Mouse (Mus musculus) brown adipose tissue, adult 24 weeks (tissue): ENCODE measurements around the gene Chn2. TPM values are rescaled to one million over a fixed set of nuclear protein-coding genes. Genes with fewer than 3 reads are reported as not detected.

Experiments
- H3K27ac ChIP-seq: fragments of 200-500 bp; replicated peaks from 2 replicates; pipeline ENCODE4 v1.5.1; 2012; ENCODE audit warnings: low read depth, mild to moderate bottlenecking, low read length
- H3K4me1 ChIP-seq: fragments of 200-500 bp; 2 replicates; pipeline ENCODE4 v1.6.1; 2012; ENCODE audit warnings: low read length, mixed read lengths; ENCODE audit not compliant: control insufficient read depth, insufficient read depth, insufficient read length
- H3K4me3 ChIP-seq: fragments of 200-500 bp; 2 replicates; pipeline ENCODE4 v1.5.1; 2012; ENCODE audit warnings: low read depth, mild to moderate bottlenecking, low read length, moderate library complexity; ENCODE audit not compliant: insufficient read depth
- polyA plus RNA-seq: library from polyadenylated mRNA; stranded (reverse); fragments of >200 nt; gene quantifications from 2 replicates; pipeline ENCODE4 v1.2.4, GENCODE M21; 2012; ENCODE audit not compliant: missing spikeins, insufficient read depth, insufficient read length

Gene Chn2
- polyA plus RNA-seq, 1 experiment: 2.5 TPM

- H3K4me3 ChIP-seq: no peak overlapping the region
- H3K4me1 ChIP-seq: no peaks in the 10 kb centered on the region; the same call in 1 of the 2 replicates
- no peak overlapping the region for H3K27ac ChIP-seq
These were observed 13.3 kb downstream of the Chn2 start for GRCm38 (mm10) chr6:54052666-54053065.

GRCm38 (mm10) chr6:54053316-54053715 is 14.0 kb downstream of the Chn2 start:
- no peak overlapping the region for H3K4me3 ChIP-seq
- H3K4me1 ChIP-seq: no peaks in the 10 kb centered on the region; the same call in 1 of the 2 replicates
- H3K27ac ChIP-seq: no peak overlapping the region

- Histone ChIP-seq H3K27ac (no peak overlapping the region), H3K4me3 (no peak overlapping the region), H3K4me1 (peaks cover 5% of the 10 kb centered on the region; the same call in 1 of the 2 replicates)
These were observed 16.0 kb downstream of the Chn2 start for GRCm38 (mm10) chr6:54055387-54055786.

GRCm38 (mm10) chr6:54056548-54057532 is 17.5 kb downstream of the Chn2 start:
- H3K4me3 ChIP-seq: no peak overlapping the region
- H3K27ac ChIP-seq: no peak overlapping the region
- peaks cover 5% of the 10 kb centered on the region; the same call in 1 of the 2 replicates for H3K4me1 ChIP-seq

- Histone ChIP-seq H3K27ac (no peak overlapping the region), H3K4me1 (peaks cover 9% of the 10 kb centered on the region; the same call in 1 of the 2 replicates), H3K4me3 (no peak overlapping the region)
These were observed 18.3 kb downstream of the Chn2 start for GRCm38 (mm10) chr6:54057661-54058060.

GRCm38 (mm10) chr6:54058837-54059236 is 19.5 kb downstream of the Chn2 start:
- H3K27ac ChIP-seq: no peak overlapping the region
- no peak overlapping the region for H3K4me3 ChIP-seq
- peaks cover 11% of the 10 kb centered on the region; the same call in 1 of the 2 replicates for H3K4me1 ChIP-seq

- Histone ChIP-seq H3K27ac (no peak overlapping the region), H3K4me3 (no peak overlapping the region), H3K4me1 (peaks cover 13% of the 10 kb centered on the region; the same call in 1 of the 2 replicates)
These were observed 20.9 kb downstream of the Chn2 start for GRCm38 (mm10) chr6:54060258-54060657.

GRCm38 (mm10) chr6:54061375-54061774 is 22.0 kb downstream of the Chn2 start:
- H3K4me3 ChIP-seq: no peak overlapping the region
- peaks cover 13% of the 10 kb centered on the region; the same call in 1 of the 2 replicates for H3K4me1 ChIP-seq
- no peak overlapping the region for H3K27ac ChIP-seq

- Histone ChIP-seq H3K4me1 (peaks cover 12% of the 10 kb centered on the region; the same call in 1 of the 2 replicates), H3K4me3 (no peak overlapping the region), H3K27ac (no peak overlapping the region; the same call in 1 of the 2 replicates)
These were observed 24.5 kb downstream of the Chn2 start for GRCm38 (mm10) chr6:54063878-54064277.

GRCm38 (mm10) chr6:54067380-54067779 is 28.0 kb downstream of the Chn2 start:
- Histone ChIP-seq H3K27ac (no peak overlapping the region), H3K4me3 (no peak overlapping the region)

GRCm38 (mm10) chr6:54068882-54069281 is 29.5 kb downstream of the Chn2 start:
- H3K4me1 ChIP-seq: peaks cover 21% of the 10 kb centered on the region
- no peak overlapping the region; the same call in 1 of the 2 replicates for H3K27ac ChIP-seq
- H3K4me3 ChIP-seq: no peak overlapping the region

More at GRCm38 (mm10) chr6:54067380-54067779, 28.0 kb downstream of the Chn2 start:
- H3K4me1 ChIP-seq: peaks cover 21% of the 10 kb centered on the region

GRCm38 (mm10) chr6:54070736-54071135 is 31.4 kb downstream of the Chn2 start:
- H3K4me3 ChIP-seq: no peak overlapping the region

GRCm38 (mm10) chr6:54071478-54071877 is 32.1 kb downstream of the Chn2 start:
- H3K4me1 ChIP-seq: peaks cover 18% of the 10 kb centered on the region
- 0 out of 2 replicates have a peak overlapping the region, but pooled peaks have one; percentile 0 for H3K27ac ChIP-seq
- no peak overlapping the region for H3K4me3 ChIP-seq

More at GRCm38 (mm10) chr6:54070736-54071135, 31.4 kb downstream of the Chn2 start:
- H3K4me1 ChIP-seq: peaks cover 18% of the 10 kb centered on the region
- H3K27ac ChIP-seq: no peak overlapping the region; the same call in 1 of the 2 replicates

- H3K27ac ChIP-seq: no peak overlapping the region
- H3K4me3 ChIP-seq: no peak overlapping the region
- peaks cover 15% of the 10 kb centered on the region for H3K4me1 ChIP-seq
These were observed 35.1 kb downstream of the Chn2 start for GRCm38 (mm10) chr6:54074454-54074853.

GRCm38 (mm10) chr6:54075419-54075818 is 36.1 kb downstream of the Chn2 start:
- no peak overlapping the region for H3K4me3 ChIP-seq
- H3K27ac ChIP-seq: no peak overlapping the region
- H3K4me1 ChIP-seq: peaks cover 12% of the 10 kb centered on the region
